Mouse (Mus musculus) neural tube, embryonic 13.5 days (tissue): Measurements from ENCODE around the gene Cytip. TPM values are rescaled to one million over a fixed set of nuclear protein-coding genes. Genes with fewer than 3 reads are reported as not detected.
"Not testable (repeated sequence)": the region's sequence is repeated elsewhere in the genome, so short reads cannot be mapped to it uniquely, and the experiment has no call there.

Source experiments
- ATAC-seq: fragments of 200-750 bp; cut with Nextera tagmentation; 2 replicates; pipeline ENCODE4 v1.8.0; 2017; ENCODE audit warnings: low read depth, mild to moderate bottlenecking, moderate TSS enrichment, moderate library complexity
- H3K27ac ChIP-seq: fragments of 300-500 bp; sonication (generic); replicated peaks from 2 replicates; pipeline ENCODE4 v1.5.1; 2015; ENCODE audit warnings: moderate library complexity, mild to moderate bottlenecking, inconsistent platforms
- H3K27me3 ChIP-seq: fragments of 300-500 bp; sonication (generic); 2 replicates; pipeline ENCODE4 v1.6.1; 2015; ENCODE audit warnings: mild to moderate bottlenecking, inconsistent platforms
- H3K36me3 ChIP-seq: fragments of 300-500 bp; sonication (generic); 2 replicates; pipeline ENCODE4 v1.6.1; 2015; ENCODE audit warnings: mild to moderate bottlenecking, inconsistent platforms
- H3K4me1 ChIP-seq: fragments of 300-500 bp; sonication (generic); replicated peaks from 2 replicates; pipeline ENCODE4 v1.6.1; 2015; ENCODE audit warnings: inconsistent platforms
- H3K4me2 ChIP-seq: fragments of 300-500 bp; sonication (generic); 2 replicates; pipeline ENCODE4 v1.6.1; 2015; ENCODE audit warnings: inconsistent platforms, mild to moderate bottlenecking, moderate library complexity
- H3K4me3 ChIP-seq: fragments of 300-500 bp; sonication (generic); 2 replicates; pipeline ENCODE4 v1.5.1; 2015; ENCODE audit warnings: mild to moderate bottlenecking, inconsistent platforms
- H3K9ac ChIP-seq: fragments of 300-500 bp; sonication (generic); 2 replicates; pipeline ENCODE4 v1.6.1; 2015; ENCODE audit warnings: moderate library complexity, mild to moderate bottlenecking, inconsistent platforms
- H3K9me3 ChIP-seq: fragments of 300-500 bp; sonication (generic); 2 replicates; pipeline ENCODE4 v1.6.1; 2016; ENCODE audit warnings: inconsistent platforms
- WGBS: fragments of 180-500 bp; shearing (Covaris S2); methylation state at CpG from one replicate; pipeline ENCODE4 v1.1.7; 2015; 5-methylcytosine and 5-hydroxymethylcytosine counted together
- polyA plus RNA-seq: library from polyadenylated mRNA; unstranded; fragments of >200 nt; fragmentation: Nextera tagmentation; extraction: Ambion mirVana; gene quantifications from 2 replicates; pipeline ENCODE4 v1.2.1, GENCODE M21; 2015

The Cytip gene
- polyA plus RNA-seq, 1 experiment from 2014 or later = 0.81 TPM

GRCm38 (mm10) chr2:58140531-58140930, 54.8 kb downstream of the Cytip start:
- H3K9ac ChIP-seq = no peak overlapping the region
- no peaks in the 10 kb centered on the region for H3K36me3 ChIP-seq
- no peak overlapping the region for H3K4me3 ChIP-seq
- no peaks in the 10 kb centered on the region for H3K9me3 ChIP-seq
- no peak overlapping the region for H3K27ac ChIP-seq
- H3K4me2 ChIP-seq = no peak overlapping the region
- H3K27me3 ChIP-seq = no peaks in the 10 kb centered on the region
- WGBS = 92% methylated on average over 1 of the region's 1 CpGs
- no peak for ATAC-seq
- H3K4me1 ChIP-seq = no peaks in the 10 kb centered on the region

GRCm38 (mm10) chr2:58138611-58139010, 56.7 kb downstream of the Cytip start:
- no peak overlapping the region for H3K4me3 ChIP-seq
- no peaks in the 10 kb centered on the region for H3K4me1 ChIP-seq
- no peaks in the 10 kb centered on the region for H3K27me3 ChIP-seq
- no peak overlapping the region for H3K9ac ChIP-seq
- H3K27ac ChIP-seq = no peak overlapping the region
- ATAC-seq = no peak
- H3K4me2 ChIP-seq = no peak overlapping the region
- H3K9me3 ChIP-seq = no peaks in the 10 kb centered on the region
- 81% methylated on average over 5 of the region's 5 CpGs for WGBS
- H3K36me3 ChIP-seq = no peaks in the 10 kb centered on the region

GRCm38 (mm10) chr2:58137676-58138075, 57.7 kb downstream of the Cytip start:
- Histone ChIP-seq H3K27ac (no peak overlapping the region), H3K4me3 (no peak overlapping the region), H3K4me2 (no peak overlapping the region), H3K36me3 (no peaks in the 10 kb centered on the region), H3K27me3 (no peaks in the 10 kb centered on the region), H3K4me1 (no peaks in the 10 kb centered on the region), H3K9me3 (no peaks in the 10 kb centered on the region), H3K9ac (no peak overlapping the region)
- 87% methylated on average over 7 of the region's 7 CpGs for WGBS
- ATAC-seq = no peak

GRCm38 (mm10) chr2:58136526-58136925, 58.8 kb downstream of the Cytip start:
- H3K4me2 ChIP-seq = no peak overlapping the region
- 92% methylated on average over 4 of the region's 4 CpGs for WGBS

GRCm38 (mm10) chr2:58135061-58135463, 60.3 kb downstream of the Cytip start:
- no peaks in the 10 kb centered on the region for H3K9me3 ChIP-seq
- H3K27ac ChIP-seq = no peak overlapping the region
- H3K27me3 ChIP-seq = no peaks in the 10 kb centered on the region
- 82% methylated on average over 2 of the region's 2 CpGs for WGBS
- no peaks in the 10 kb centered on the region for H3K36me3 ChIP-seq
- no peaks in the 10 kb centered on the region for H3K4me1 ChIP-seq
- no peak overlapping the region for H3K4me2 ChIP-seq
- no peak overlapping the region for H3K4me3 ChIP-seq
- H3K9ac ChIP-seq = no peak overlapping the region
- no peak for ATAC-seq

More at GRCm38 (mm10) chr2:58136526-58136925, 58.8 kb downstream of the Cytip start:
- Histone ChIP-seq H3K4me3 (no peak overlapping the region), H3K27me3 (no peaks in the 10 kb centered on the region), H3K9ac (no peak overlapping the region), H3K36me3 (no peaks in the 10 kb centered on the region), H3K4me1 (no peaks in the 10 kb centered on the region), H3K27ac (no peak overlapping the region), H3K9me3 (no peaks in the 10 kb centered on the region)
- ATAC-seq = no peak

- no peak for ATAC-seq
- Histone ChIP-seq H3K4me2 (no peak overlapping the region), H3K36me3 (no peaks in the 10 kb centered on the region), H3K9ac (no peak overlapping the region), H3K9me3 (no peaks in the 10 kb centered on the region), H3K27ac (no peak overlapping the region), H3K27me3 (no peaks in the 10 kb centered on the region), H3K4me3 (no peak overlapping the region), H3K4me1 (no peaks in the 10 kb centered on the region)
- 88% methylated on average over 2 of the region's 2 CpGs for WGBS
These were observed 62.7 kb downstream of the Cytip start for GRCm38 (mm10) chr2:58132597-58132996.

GRCm38 (mm10) chr2:58129903-58130302, 65.4 kb downstream of the Cytip start:
- Histone ChIP-seq H3K4me2 (no peak overlapping the region), H3K9ac (no peak overlapping the region), H3K36me3 (no peaks in the 10 kb centered on the region), H3K9me3 (no peaks in the 10 kb centered on the region), H3K4me1 (no peaks in the 10 kb centered on the region), H3K4me3 (no peak overlapping the region), H3K27me3 (no peaks in the 10 kb centered on the region), H3K27ac (no peak overlapping the region)
- no peak for ATAC-seq
- 90% methylated on average over 5 of the region's 5 CpGs for WGBS

GRCm38 (mm10) chr2:58111105-58111504, 84.2 kb downstream of the Cytip start:
- Histone ChIP-seq H3K4me2 (no peak overlapping the region), H3K27me3 (no peaks in the 10 kb centered on the region), H3K36me3 (no peaks in the 10 kb centered on the region), H3K27ac (no peak overlapping the region), H3K9me3 (no peaks in the 10 kb centered on the region), H3K4me1 (no peaks in the 10 kb centered on the region), H3K9ac (no peak overlapping the region), H3K4me3 (no peak overlapping the region)
- ATAC-seq = no peak
- WGBS = 71% methylated on average over 4 of the region's 4 CpGs

- H3K9ac ChIP-seq, H3K9me3 ChIP-seq, H3K27ac ChIP-seq, H3K36me3 ChIP-seq, H3K4me2 ChIP-seq, ATAC-seq, H3K4me3 ChIP-seq, H3K4me1 ChIP-seq, H3K27me3 ChIP-seq: not testable (repeated sequence)
- WGBS = 95% methylated on average over 16 of the region's 16 CpGs
These were observed 87.4 kb downstream of the Cytip start for GRCm38 (mm10) chr2:58107887-58108286.

GRCm38 (mm10) chr2:58107046-58107445, 88.3 kb downstream of the Cytip start:
- WGBS = 90% methylated on average over 6 of the region's 6 CpGs
- no peak overlapping the region for H3K27ac ChIP-seq

GRCm38 (mm10) chr2:58094818-58095217, 100.5 kb downstream of the Cytip start:
- H3K4me2 ChIP-seq = no peak overlapping the region
- H3K27me3 ChIP-seq = no peaks in the 10 kb centered on the region
- no peak overlapping the region for H3K9ac ChIP-seq
- H3K9me3 ChIP-seq = no peaks in the 10 kb centered on the region
- H3K36me3 ChIP-seq = no peaks in the 10 kb centered on the region
- H3K4me3 ChIP-seq = no peak overlapping the region
- H3K27ac ChIP-seq = no peak overlapping the region
- no peak for ATAC-seq
- H3K4me1 ChIP-seq = no peaks in the 10 kb centered on the region
- WGBS = 54% methylated on average over 1 of the region's 1 CpGs

More at GRCm38 (mm10) chr2:58107046-58107445, 88.3 kb downstream of the Cytip start:
- Histone ChIP-seq H3K9me3 (no peaks in the 10 kb centered on the region), H3K9ac (no peak overlapping the region), H3K36me3 (no peaks in the 10 kb centered on the region), H3K4me1 (no peaks in the 10 kb centered on the region), H3K4me3 (no peak overlapping the region), H3K4me2 (no peak overlapping the region), H3K27me3 (no peaks in the 10 kb centered on the region)
- ATAC-seq = no peak

- H3K9ac ChIP-seq = no peak overlapping the region
- no peak overlapping the region for H3K4me2 ChIP-seq
- 84% methylated on average over 1 of the region's 1 CpGs for WGBS
- H3K4me3 ChIP-seq = no peak overlapping the region
- H3K36me3 ChIP-seq = no peaks in the 10 kb centered on the region
- no peak overlapping the region for H3K27ac ChIP-seq
- no peaks in the 10 kb centered on the region for H3K4me1 ChIP-seq
- no peaks in the 10 kb centered on the region for H3K27me3 ChIP-seq
- no peaks in the 10 kb centered on the region for H3K9me3 ChIP-seq
- no peak for ATAC-seq
These were observed 108.9 kb downstream of the Cytip start for GRCm38 (mm10) chr2:58086420-58086819.

GRCm38 (mm10) chr2:58079849-58080248, 115.5 kb downstream of the Cytip start:
- H3K4me3 ChIP-seq = no peak overlapping the region
- H3K4me1 ChIP-seq = no peaks in the 10 kb centered on the region
- H3K9ac ChIP-seq = no peak overlapping the region
- no peaks in the 10 kb centered on the region for H3K27me3 ChIP-seq
- ATAC-seq = no peak
- no peak overlapping the region for H3K27ac ChIP-seq
- H3K9me3 ChIP-seq = no peaks in the 10 kb centered on the region
- WGBS = 82% methylated on average over 1 of the region's 1 CpGs
- no peak overlapping the region for H3K4me2 ChIP-seq
- H3K36me3 ChIP-seq = no peaks in the 10 kb centered on the region
